Mouse (Mus musculus): ENCODE measurements at regions not wholly inside any gene's neighbourhood (a gene's known extent, or its start where the extent isn't known, plus 50 kb on each side); places are given as distances from the start of the nearest gene placed in this dataset.
A peak's percentile ranks its signal among the peaks of the same experiment; 100 is the strongest.

DNA sequence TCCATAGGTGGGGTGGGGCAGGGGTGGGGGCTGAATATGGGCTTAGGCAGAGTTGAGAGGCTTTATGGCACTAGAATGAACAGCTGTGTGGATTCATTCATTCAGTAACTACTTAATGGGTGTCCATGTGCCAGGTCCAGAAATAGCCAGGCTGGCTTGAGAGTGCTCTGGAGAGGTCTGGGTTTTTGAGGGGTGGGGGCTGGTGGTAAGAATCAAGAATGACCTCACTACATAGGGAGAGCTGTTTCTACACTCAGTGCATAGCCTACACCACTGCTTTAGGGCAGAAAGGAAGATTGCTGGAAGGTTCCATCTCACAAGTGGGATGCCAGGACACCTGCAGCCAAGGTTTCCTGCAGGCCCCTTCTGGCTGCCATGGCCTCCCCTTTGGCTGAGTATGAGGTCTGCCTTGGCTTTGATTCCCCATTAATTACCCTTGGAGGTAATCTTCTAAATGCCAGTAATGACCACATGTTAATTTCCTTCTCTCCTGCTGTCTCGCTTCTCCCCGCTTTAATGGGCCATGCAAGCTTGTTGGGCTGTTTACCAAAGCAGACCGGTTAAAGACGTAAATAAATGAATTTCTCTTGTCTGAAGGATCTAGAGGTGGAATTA lies 71.7 kb upstream of the Klf4 start:
- DNase-seq, result peak in 1 of 2 experiments; percentile 10

DNA sequence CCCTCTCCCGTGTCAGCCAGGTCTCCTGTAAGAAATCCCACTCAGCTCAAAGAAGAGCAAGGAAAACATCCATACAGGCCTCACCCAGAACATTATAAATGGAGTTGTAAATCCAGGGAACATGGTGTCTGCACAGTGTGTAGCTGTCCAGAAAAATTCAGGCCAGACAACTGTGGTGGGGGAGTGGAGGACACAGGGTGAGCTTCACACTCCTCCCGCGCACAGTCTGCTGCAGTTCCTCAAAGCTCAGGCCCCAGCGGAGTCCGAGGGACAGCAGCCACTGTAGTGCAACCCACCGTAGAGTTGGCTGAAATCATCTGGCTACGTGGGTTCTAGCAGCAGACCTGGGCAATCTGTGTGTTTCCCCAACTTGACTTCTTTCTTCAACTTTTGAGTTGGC lies 62.9 kb upstream of the Klf4 start:
- DNase-seq, result no peak

DNA sequence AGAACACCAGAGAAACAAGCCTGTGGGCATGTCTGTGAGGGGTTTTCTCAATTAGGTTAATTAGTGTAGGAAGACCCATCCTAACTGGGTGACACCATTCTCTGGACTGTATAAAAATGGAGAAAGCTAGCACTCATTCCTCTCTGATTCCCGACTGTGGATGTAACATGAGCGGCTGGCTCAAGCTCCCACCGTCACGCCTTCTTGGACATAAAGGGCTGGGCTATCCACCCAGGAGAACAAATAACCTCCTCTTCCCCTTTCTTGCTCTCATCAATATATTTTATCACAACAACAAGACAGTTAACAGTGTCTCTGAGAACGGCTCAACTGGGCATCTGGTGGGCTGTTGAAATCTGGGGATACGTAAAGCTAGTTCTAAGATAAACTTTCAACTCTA lies 62.4 kb upstream of the Klf4 start:
- DNase-seq, result no peak

GRCm38 (mm10) chr4:55593132-55593531 lies 60.9 kb upstream of the Klf4 start:
- DNase-seq, result no peak

GRCm38 (mm10) chr4:55586212-55586611 lies 53.9 kb upstream of the Klf4 start:
- no peak for DNase-seq

- DNase-seq, result no peak
Measured at GRCm38 (mm10) chr4:55583589-55583988, 51.3 kb upstream of the Klf4 start.
